Mouse (Mus musculus): ENCODE measurements around the gene Pde4d.

- TF ChIP-seq CTCF (IDR thresholded peaks at IDR 0.05; ENCODE audit: low read depth) = no peak
- TF ChIP-seq EP300 (optimal IDR thresholded peaks at IDR 0.05) = no peak
These were observed 1373.7 kb downstream of the Pde4d start for GRCm38 (mm10) chr13:109823307-109824031.

Measured in stomach, postnatal 0 days (tissue).